Comparison of ENCODE assay signal across 11 mouse cellular contexts in the genomic region with DNA sequence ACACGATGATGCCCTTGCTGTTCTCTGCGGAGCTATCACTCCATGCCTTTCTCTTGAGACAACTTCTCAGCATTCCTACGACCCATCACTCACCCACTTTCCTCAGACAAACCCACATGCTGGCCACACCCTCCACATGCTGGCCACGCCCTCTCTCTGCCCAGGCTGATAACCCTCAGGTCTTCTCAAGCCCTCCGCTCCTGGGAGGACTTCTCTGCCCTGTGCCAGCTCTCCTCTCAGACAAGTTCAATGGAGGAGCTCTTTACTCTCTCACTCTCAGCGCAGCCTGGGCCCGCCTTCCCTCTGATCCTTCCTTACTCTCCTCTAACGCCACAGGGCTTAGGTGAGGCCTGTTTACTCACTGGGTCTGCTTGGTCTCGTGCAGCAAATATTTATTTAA. TPM values are rescaled to one million over a fixed set of nuclear protein-coding genes. Genes with fewer than 3 reads are reported as not detected.
DNase-seq lines count a peak whose midpoint lies in the region; ATAC-seq and TF ChIP-seq lines count a peak whose summit lies in the region.
"Had no signal": no experiment of that assay in that cellular context is flagged by ENCODE, and none has a peak within 500 bp of the region (broad histone marks: within the 10 kb centered on the region; RNA-seq: fewer than 3 reads in every experiment).

No protein-coding gene starts in this region.

- H3K27me3 ChIP-seq in heart, embryonic 12.5 days (replicated peaks) = peaks cover 3% of the 10 kb centered on the region; the same call in 1 of the 2 replicates
- peaks cover 9% of the 10 kb centered on the region; the same call in 1 of the 2 replicates for H3K27me3 ChIP-seq in liver, embryonic 12.5 days (replicated peaks)
- H3K27me3 ChIP-seq in midbrain, embryonic 11.5 days (ENCODE audit: control insufficient read depth, insufficient read depth, low read length) = no peaks in the 10 kb centered on the region
- H3K27me3 ChIP-seq: midbrain, embryonic 12.5 days had no signal

- no peak overlapping the region for H3K27ac ChIP-seq in heart, embryonic 12.5 days (ENCODE audit: poor library complexity, severe bottlenecking)
- H3K27ac ChIP-seq in bone marrow, adult 2 months (ENCODE audit: control insufficient read depth, insufficient read depth, low read depth, low read length, poor library complexity) = peak overlapping the region; percentile 67
- peak overlapping the region; percentile 96 for H3K27ac ChIP-seq in liver, embryonic 12.5 days
- H3K27ac ChIP-seq in layer of hippocampus, adult 2 months = no peak overlapping the region
- no peak overlapping the region for H3K27ac ChIP-seq in midbrain, embryonic 11.5 days (ENCODE audit: low read depth, low read length)
- H3K27ac ChIP-seq: midbrain, embryonic 12.5 days had no signal

- no peaks in the 10 kb centered on the region for H3K36me3 ChIP-seq in heart, embryonic 12.5 days
- no peaks in the 10 kb centered on the region for H3K36me3 ChIP-seq in liver, embryonic 12.5 days
- H3K36me3 ChIP-seq in midbrain, embryonic 11.5 days (ENCODE audit: control insufficient read depth, insufficient read depth, low read length) = no peaks in the 10 kb centered on the region
- H3K36me3 ChIP-seq: midbrain, embryonic 12.5 days had no signal

- H3K4me1 ChIP-seq in heart, embryonic 12.5 days (replicated peaks) = 0 out of 2 replicates have a peak, but pooled peaks cover 4% of the 10 kb centered on the region
- H3K4me1 ChIP-seq in bone marrow, adult 2 months (ENCODE audit: control insufficient read depth, insufficient read depth, low read length) = peaks cover 3% of the 10 kb centered on the region
- H3K4me1 ChIP-seq in liver, embryonic 12.5 days = peaks cover 29% of the 10 kb centered on the region
- no peaks in the 10 kb centered on the region for H3K4me1 ChIP-seq in midbrain, embryonic 11.5 days (ENCODE audit: control insufficient read depth, insufficient read depth, low read length)
- H3K4me1 ChIP-seq: midbrain, embryonic 12.5 days had no signal

- peak; percentile 82 for ATAC-seq in heart, embryonic 12.5 days (ENCODE audit: insufficient number of reproducible peaks, low FRiP score)
- peak; percentile 94 for ATAC-seq in liver, embryonic 12.5 days
- ATAC-seq in midbrain, embryonic 11.5 days (ENCODE audit: low FRiP score) = no peak

- 45% methylated on average over 9 of the region's 9 CpGs for WGBS in heart, embryonic 12.5 days
- 71% methylated on average over 9 of the region's 9 CpGs for WGBS in bone marrow, adult 2 months
- WGBS in liver, embryonic 12.5 days (ENCODE audit: insufficient replicate concordance) = 28% methylated on average over 9 of the region's 9 CpGs
- WGBS in midbrain, embryonic 11.5 days = 54% methylated on average over 9 of the region's 9 CpGs

- no peak overlapping the region for H3K9ac ChIP-seq in heart, embryonic 12.5 days
- peak overlapping the region; percentile 49 for H3K9ac ChIP-seq in liver, embryonic 12.5 days
- no peak overlapping the region for H3K9ac ChIP-seq in midbrain, embryonic 11.5 days (ENCODE audit: low read length)
- H3K9ac ChIP-seq: midbrain, embryonic 12.5 days had no signal

- H3K4me3 ChIP-seq in heart, embryonic 12.5 days = no peak overlapping the region
- peak overlapping the region; percentile 31 for H3K4me3 ChIP-seq in bone marrow, adult 2 months (replicated peaks; ENCODE audit: control insufficient read depth, low read depth, low read length)
- H3K4me3 ChIP-seq in liver, embryonic 12.5 days = peak overlapping the region; percentile 26
- H3K4me3 ChIP-seq in layer of hippocampus, adult 2 months = no peak overlapping the region
- H3K4me3 ChIP-seq in midbrain, embryonic 11.5 days (ENCODE audit: low read depth, low read length) = no peak overlapping the region
- H3K4me3 ChIP-seq: midbrain, embryonic 12.5 days had no signal

- intact Hi-C loops in heart, postnatal 25 days (cut with DNase I) = no loop called here

- H3K9me3 ChIP-seq in heart, embryonic 12.5 days (replicated peaks) = no peaks in the 10 kb centered on the region; the same call in 1 of the 2 replicates
- no peaks in the 10 kb centered on the region for H3K9me3 ChIP-seq in liver, embryonic 12.5 days (replicated peaks)
- H3K9me3 ChIP-seq in midbrain, embryonic 11.5 days (ENCODE audit: control insufficient read depth, low read length) = no peaks in the 10 kb centered on the region

- no peak for TF ChIP-seq CTCF in bone marrow, adult 2 months (IDR thresholded peaks at IDR 0.05; ENCODE audit: control insufficient read depth, insufficient read depth, low read length)
- no peak for TF ChIP-seq CTCF in layer of hippocampus, adult 2 months (conservative IDR thresholded peaks at IDR 0.05)

- H3K4me2 ChIP-seq in heart, embryonic 12.5 days = no peak overlapping the region
- peak overlapping the region; percentile 67 for H3K4me2 ChIP-seq in liver, embryonic 12.5 days
- H3K4me2 ChIP-seq in midbrain, embryonic 11.5 days = no peak overlapping the region
- H3K4me2 ChIP-seq: midbrain, embryonic 12.5 days had no signal

- no peak for TF ChIP-seq POLR2A in bone marrow, adult 2 months (IDR thresholded peaks at IDR 0.05; ENCODE audit: borderline replicate concordance, control insufficient read depth, low read depth, low read length)

- no peak for DNase-seq in heart, postnatal 25 days (ENCODE audit: low spot score)
- peak; percentile 86 to 87 for DNase-seq in spleen, postnatal 4 days (ENCODE audit: low spot score in 2 of 2)
- DNase-seq in layer of hippocampus, adult 2 months (ENCODE audit: low spot score in 2 of 2) = no peak
- DNase-seq in midbrain, embryonic 11.5 days (ENCODE audit: low spot score, missing footprints) = no peak
- DNase-seq in ovary, postnatal 14 days (ENCODE audit: low spot score) = no peak
- DNase-seq: gastrocnemius, postnatal 36 days; heart, postnatal 36 days had no signal

RNA-seq across cellular contexts. Expression of a gene that starts 22.5 kb away (rescaled TPM):
- 9.6 and 10.5 TPM in 2 replicates for polyA plus RNA-seq in heart, embryonic 12.5 days (2016; fragmentation: Nextera tagmentation; extraction: Ambion mirVana)
- 10 to 100 TPM; 12.1 to 14.7 TPM for total RNA-seq in heart, postnatal 25 days (2021)
- polyA plus RNA-seq in bone marrow, adult 2 months (2011; ENCODE audit: insufficient read depth, insufficient read length, low replicate concordance, missing spikeins) = 1.2 and 1.7 TPM in 2 replicates
- polyA plus RNA-seq in liver, embryonic 12.5 days (2016; fragmentation: Nextera tagmentation; extraction: Ambion mirVana) = 2.9 and 3.1 TPM in 2 replicates
- 1 to 10 TPM; 2.8 to 3.1 TPM for total RNA-seq in layer of hippocampus, adult 2 months (2021)
- polyA plus RNA-seq in midbrain, embryonic 11.5 days (2014; fragmentation: Nextera tagmentation; extraction: Ambion mirVana) = 2.0 and 2.3 TPM in 2 replicates

RNA-seq across cellular contexts. Expression of a gene that starts 35.2 kb away (rescaled TPM):
- 13.4 and 14.4 TPM in 2 replicates for polyA plus RNA-seq in heart, embryonic 12.5 days (2016; fragmentation: Nextera tagmentation; extraction: Ambion mirVana)
- total RNA-seq in heart, postnatal 25 days (2021) = 10 to 100 TPM; 21.2 to 27.5 TPM
- polyA plus RNA-seq in bone marrow, adult 2 months (2011; ENCODE audit: insufficient read depth, insufficient read length, low replicate concordance, missing spikeins) = 44.2 and 78.7 TPM in 2 replicates
- polyA plus RNA-seq in liver, embryonic 12.5 days (2016; fragmentation: Nextera tagmentation; extraction: Ambion mirVana) = 8.4 and 9.7 TPM in 2 replicates
- total RNA-seq in layer of hippocampus, adult 2 months (2021) = 10 to 100 TPM; 95.0 to 98.4 TPM
- 20.4 and 22.7 TPM in 2 replicates for polyA plus RNA-seq in midbrain, embryonic 11.5 days (2014; fragmentation: Nextera tagmentation; extraction: Ambion mirVana)

RNA-seq across cellular contexts. Expression of a gene that starts 44.2 kb away (rescaled TPM):
- polyA plus RNA-seq in heart, embryonic 12.5 days (2016; fragmentation: Nextera tagmentation; extraction: Ambion mirVana) = 0.32 and 0.36 TPM in 2 replicates
- total RNA-seq in heart, postnatal 25 days (2021) = under 1 TPM; 0.08 to 0.13 TPM
- 0.14 and 0.32 TPM in 2 replicates for polyA plus RNA-seq in bone marrow, adult 2 months (2011; ENCODE audit: insufficient read depth, insufficient read length, low replicate concordance, missing spikeins)
- polyA plus RNA-seq in liver, embryonic 12.5 days (2016; fragmentation: Nextera tagmentation; extraction: Ambion mirVana) = 0.26 and 0.31 TPM in 2 replicates
- 10 to 100 TPM; 29.6 to 30.9 TPM for total RNA-seq in layer of hippocampus, adult 2 months (2021)
- polyA plus RNA-seq in midbrain, embryonic 11.5 days (2014; fragmentation: Nextera tagmentation; extraction: Ambion mirVana) = 13.5 and 13.6 TPM in 2 replicates

Comparison
In these comparisons a context has a peak if more than half of its experiments do, and no peak if none do; other contexts are left out.
1. H3K27ac ChIP-seq: peak in bone marrow, adult 2 months (single experiment) and liver, embryonic 12.5 days (single experiment); none in heart, embryonic 12.5 days (single experiment), layer of hippocampus, adult 2 months (single experiment) and midbrain, embryonic 11.5 days (single experiment).
2. H3K4me3 ChIP-seq: peak in bone marrow, adult 2 months (single experiment) and liver, embryonic 12.5 days (single experiment); none in heart, embryonic 12.5 days (single experiment), layer of hippocampus, adult 2 months (single experiment) and midbrain, embryonic 11.5 days (single experiment).
3. DNase-seq: peak in spleen, postnatal 4 days (2 of 2); none in heart, postnatal 25 days (single experiment), layer of hippocampus, adult 2 months (0 of 2), midbrain, embryonic 11.5 days (single experiment) and ovary, postnatal 14 days (single experiment).
4. RNA of a gene that starts 44.2 kb away (polyA plus RNA-seq): 13.5 to 13.6 TPM in midbrain, embryonic 11.5 days; 0.14 to 0.32 TPM in bone marrow, adult 2 months, 0.32 to 0.36 TPM in heart, embryonic 12.5 days and 0.26 to 0.31 TPM in liver, embryonic 12.5 days; every median in the first group is over 10 times any median in the second.